Mouse (Mus musculus) midbrain, embryonic 15.5 days (tissue): ENCODE data around the gene Dnmbp. TPM values are rescaled to one million over a fixed set of nuclear protein-coding genes. Genes with fewer than 3 reads are reported as not detected.

ENCODE experiments used
- ATAC-seq: fragments of 200-750 bp; cut with Nextera tagmentation; replicated peaks from 2 replicates; pipeline ENCODE4 v1.8.0; 2017; ENCODE audit warnings: moderate TSS enrichment
- H3K27ac ChIP-seq: fragments of 300-500 bp; sonication (generic); 2 replicates; pipeline ENCODE4 v1.5.1; 2015; ENCODE audit warnings: mild to moderate bottlenecking, inconsistent platforms
- H3K27me3 ChIP-seq: fragments of 300-500 bp; sonication (generic); replicated peaks from 2 replicates; pipeline ENCODE4 v1.6.1; 2015; ENCODE audit warnings: inconsistent platforms
- H3K36me3 ChIP-seq: fragments of 300-500 bp; sonication (generic); replicated peaks from 2 replicates; pipeline ENCODE4 v1.6.1; 2015; ENCODE audit warnings: inconsistent platforms
- H3K4me1 ChIP-seq: fragments of 300-500 bp; sonication (generic); 2 replicates; pipeline ENCODE4 v1.6.1; 2015; ENCODE audit warnings: inconsistent platforms
- H3K4me2 ChIP-seq: fragments of 300-500 bp; sonication (generic); 2 replicates; pipeline ENCODE4 v1.6.1; 2015; ENCODE audit warnings: inconsistent platforms, mild to moderate bottlenecking, moderate library complexity
- H3K4me3 ChIP-seq: fragments of 300-500 bp; sonication (generic); 2 replicates; pipeline ENCODE4 v1.5.1; 2015; ENCODE audit warnings: mild to moderate bottlenecking, inconsistent platforms
- H3K9ac ChIP-seq: fragments of 300-500 bp; sonication (generic); 2 replicates; pipeline ENCODE4 v1.6.1; 2015; ENCODE audit warnings: mild to moderate bottlenecking, inconsistent platforms
- H3K9me3 ChIP-seq: fragments of 300-500 bp; sonication (generic); 2 replicates; pipeline ENCODE4 v1.6.1; 2016; ENCODE audit warnings: inconsistent platforms
- WGBS: fragments of 180-500 bp; shearing (Covaris S2); methylation state at CpG from one replicate; pipeline ENCODE4 v1.1.7; 2015; ENCODE audit warnings: mixed read lengths; 5-methylcytosine and 5-hydroxymethylcytosine counted together
- polyA plus RNA-seq: library from polyadenylated mRNA; unstranded; fragments of >200 nt; fragmentation: Nextera tagmentation; extraction: Ambion mirVana; gene quantifications from 2 replicates; pipeline ENCODE4 v1.2.1, GENCODE M21; 2015

Gene Dnmbp
- 8.1 and 8.8 TPM in 2 replicates for polyA plus RNA-seq

GRCm38 (mm10) chr19:43939769-43940689 lies at the start of gene Dnmbp:
Gene Dnmbp, minus strand, starts transcription at chr19:43940191.
- Histone ChIP-seq H3K9ac (peak within 1 kb of the TSS; percentile 54), H3K4me2 (peak within 1 kb of the TSS; percentile 58), H3K4me3 (peak within 1 kb of the TSS; percentile 58), H3K36me3 (no peaks in the 10 kb centered on the region), H3K9me3 (no peaks in the 10 kb centered on the region), H3K4me1 (peaks cover 9% of the 10 kb centered on the region), H3K27ac (no peak within 1 kb of the TSS), H3K27me3 (0 out of 2 replicates have a peak, but pooled peaks cover 2% of the 10 kb centered on the region)
- ATAC-seq = peak; percentile 91
- 4% methylated on average over 73 of the region's 94 CpGs for WGBS

- H3K9ac ChIP-seq = no peak within 1 kb of the TSS
Observed at GRCm38 (mm10) chr19:43986069-43986794, 46.2 kb upstream of the Dnmbp start, which contains the start of gene Cpn1. Gene Cpn1, minus strand, starts transcription at chr19:43986556.

GRCm38 (mm10) chr19:43981992-43982391 lies 42.0 kb upstream of the Dnmbp start:
- Histone ChIP-seq H3K9me3 (no peaks in the 10 kb centered on the region), H3K27me3 (no peaks in the 10 kb centered on the region), H3K36me3 (no peaks in the 10 kb centered on the region), H3K27ac (no peak overlapping the region), H3K9ac (no peak overlapping the region), H3K4me3 (no peak overlapping the region), H3K4me2 (no peak overlapping the region), H3K4me1 (no peaks in the 10 kb centered on the region)
- WGBS = 91% methylated on average over 5 of the region's 5 CpGs
- ATAC-seq = no peak

More at GRCm38 (mm10) chr19:43986069-43986794, 46.2 kb upstream of the Dnmbp start, which contains the start of gene Cpn1:
- WGBS = 23% methylated on average over 30 of the region's 30 CpGs
- H3K27me3 ChIP-seq = no peaks in the 10 kb centered on the region
- H3K27ac ChIP-seq = no peak within 1 kb of the TSS
- peak within 1 kb of the TSS; percentile 40 for H3K4me2 ChIP-seq
- 0 out of 2 replicates have a peak within 1 kb of the TSS, but pooled peaks have one; percentile 12 for H3K4me3 ChIP-seq
- H3K36me3 ChIP-seq = no peaks in the 10 kb centered on the region
- H3K9me3 ChIP-seq = no peaks in the 10 kb centered on the region
- ATAC-seq = no peak
- no peaks in the 10 kb centered on the region for H3K4me1 ChIP-seq

GRCm38 (mm10) chr19:43980711-43981110 lies 40.7 kb upstream of the Dnmbp start:
- WGBS = 96% methylated on average over 17 of the region's 17 CpGs

GRCm38 (mm10) chr19:43977799-43978198 lies 37.8 kb upstream of the Dnmbp start:
- Histone ChIP-seq H3K27ac (no peak overlapping the region), H3K4me3 (no peak overlapping the region), H3K4me2 (no peak overlapping the region), H3K4me1 (no peaks in the 10 kb centered on the region), H3K36me3 (no peaks in the 10 kb centered on the region), H3K9me3 (no peaks in the 10 kb centered on the region), H3K27me3 (no peaks in the 10 kb centered on the region), H3K9ac (no peak overlapping the region)
- no peak for ATAC-seq
- WGBS = 88% methylated on average over 3 of the region's 3 CpGs

More at GRCm38 (mm10) chr19:43980711-43981110, 40.7 kb upstream of the Dnmbp start:
- ATAC-seq = no peak
- no peak overlapping the region for H3K9ac ChIP-seq
- H3K36me3 ChIP-seq = no peaks in the 10 kb centered on the region
- no peaks in the 10 kb centered on the region for H3K4me1 ChIP-seq
- H3K27ac ChIP-seq = no peak overlapping the region
- no peaks in the 10 kb centered on the region for H3K9me3 ChIP-seq
- H3K4me3 ChIP-seq = no peak overlapping the region
- no peak overlapping the region for H3K4me2 ChIP-seq
- no peaks in the 10 kb centered on the region for H3K27me3 ChIP-seq

GRCm38 (mm10) chr19:43976661-43977060 lies 36.7 kb upstream of the Dnmbp start:
- Histone ChIP-seq H3K9ac (no peak overlapping the region), H3K4me2 (no peak overlapping the region), H3K27ac (no peak overlapping the region), H3K9me3 (no peaks in the 10 kb centered on the region), H3K36me3 (no peaks in the 10 kb centered on the region), H3K4me1 (no peaks in the 10 kb centered on the region), H3K27me3 (no peaks in the 10 kb centered on the region), H3K4me3 (no peak overlapping the region)
- 78% methylated on average over 6 of the region's 6 CpGs for WGBS
- no peak for ATAC-seq

GRCm38 (mm10) chr19:43974221-43974620 lies 34.2 kb upstream of the Dnmbp start:
- no peaks in the 10 kb centered on the region for H3K9me3 ChIP-seq
- no peak overlapping the region for H3K9ac ChIP-seq
- no peak overlapping the region for H3K4me3 ChIP-seq
- 96% methylated on average over 6 of the region's 6 CpGs for WGBS
- ATAC-seq = no peak
- no peak overlapping the region for H3K4me2 ChIP-seq
- H3K27ac ChIP-seq = no peak overlapping the region
- no peaks in the 10 kb centered on the region for H3K4me1 ChIP-seq
- no peaks in the 10 kb centered on the region for H3K27me3 ChIP-seq
- H3K36me3 ChIP-seq = no peaks in the 10 kb centered on the region

GRCm38 (mm10) chr19:43973711-43974110 lies 33.7 kb upstream of the Dnmbp start:
- Histone ChIP-seq H3K9me3 (no peaks in the 10 kb centered on the region), H3K27me3 (no peaks in the 10 kb centered on the region), H3K36me3 (no peaks in the 10 kb centered on the region), H3K4me1 (no peaks in the 10 kb centered on the region), H3K9ac (no peak overlapping the region), H3K27ac (no peak overlapping the region), H3K4me2 (no peak overlapping the region), H3K4me3 (no peak overlapping the region)
- no peak for ATAC-seq
- WGBS = 88% methylated on average over 9 of the region's 9 CpGs

- Histone ChIP-seq H3K27me3 (no peaks in the 10 kb centered on the region), H3K36me3 (no peaks in the 10 kb centered on the region), H3K9ac (no peak overlapping the region), H3K27ac (no peak overlapping the region), H3K4me1 (no peaks in the 10 kb centered on the region), H3K4me3 (no peak overlapping the region), H3K4me2 (no peak overlapping the region), H3K9me3 (no peaks in the 10 kb centered on the region)
- no peak for ATAC-seq
- 95% methylated on average over 8 of the region's 8 CpGs for WGBS
Observed at GRCm38 (mm10) chr19:43972129-43972528, 32.1 kb upstream of the Dnmbp start.

GRCm38 (mm10) chr19:43968436-43969026 lies 28.5 kb upstream of the Dnmbp start:
- Histone ChIP-seq H3K9me3 (no peaks in the 10 kb centered on the region), H3K9ac (no peak overlapping the region), H3K4me2 (no peak overlapping the region), H3K27ac (no peak overlapping the region), H3K27me3 (no peaks in the 10 kb centered on the region), H3K4me1 (no peaks in the 10 kb centered on the region), H3K36me3 (no peaks in the 10 kb centered on the region), H3K4me3 (no peak overlapping the region)
- 57% methylated on average over 8 of the region's 11 CpGs for WGBS
- ATAC-seq = no peak

GRCm38 (mm10) chr19:43966481-43966880 lies 26.5 kb upstream of the Dnmbp start:
- Histone ChIP-seq H3K36me3 (no peaks in the 10 kb centered on the region), H3K27ac (no peak overlapping the region), H3K4me2 (no peak overlapping the region), H3K4me3 (no peak overlapping the region), H3K4me1 (no peaks in the 10 kb centered on the region), H3K9me3 (no peaks in the 10 kb centered on the region), H3K9ac (no peak overlapping the region), H3K27me3 (no peaks in the 10 kb centered on the region)
- 74% methylated on average over 2 of the region's 2 CpGs for WGBS
- no peak for ATAC-seq

- Histone ChIP-seq H3K27ac (no peak overlapping the region), H3K36me3 (no peaks in the 10 kb centered on the region), H3K4me2 (no peak overlapping the region), H3K27me3 (no peaks in the 10 kb centered on the region), H3K9ac (no peak overlapping the region), H3K4me3 (no peak overlapping the region), H3K4me1 (no peaks in the 10 kb centered on the region), H3K9me3 (no peaks in the 10 kb centered on the region)
- ATAC-seq = no peak
- 90% methylated on average over 11 of the region's 11 CpGs for WGBS
Observed at GRCm38 (mm10) chr19:43965496-43966085, 25.6 kb upstream of the Dnmbp start.
